Mouse (Mus musculus) midbrain, embryonic 15.5 days (tissue): ENCODE data around the gene Ubash3b. TPM values are rescaled to one million over a fixed set of nuclear protein-coding genes. Genes with fewer than 3 reads are reported as not detected.

Experiments used
- ATAC-seq: fragments of 200-750 bp; cut with Nextera tagmentation; replicated peaks from 2 replicates; pipeline ENCODE4 v1.8.0; 2017; ENCODE audit warnings: moderate TSS enrichment
- H3K27ac ChIP-seq: fragments of 300-500 bp; sonication (generic); 2 replicates; pipeline ENCODE4 v1.5.1; 2015; ENCODE audit warnings: mild to moderate bottlenecking, inconsistent platforms
- H3K27me3 ChIP-seq: fragments of 300-500 bp; sonication (generic); replicated peaks from 2 replicates; pipeline ENCODE4 v1.6.1; 2015; ENCODE audit warnings: inconsistent platforms
- H3K36me3 ChIP-seq: fragments of 300-500 bp; sonication (generic); replicated peaks from 2 replicates; pipeline ENCODE4 v1.6.1; 2015; ENCODE audit warnings: inconsistent platforms
- H3K4me1 ChIP-seq: fragments of 300-500 bp; sonication (generic); 2 replicates; pipeline ENCODE4 v1.6.1; 2015; ENCODE audit warnings: inconsistent platforms
- H3K4me2 ChIP-seq: fragments of 300-500 bp; sonication (generic); 2 replicates; pipeline ENCODE4 v1.6.1; 2015; ENCODE audit warnings: inconsistent platforms, mild to moderate bottlenecking, moderate library complexity
- H3K4me3 ChIP-seq: fragments of 300-500 bp; sonication (generic); 2 replicates; pipeline ENCODE4 v1.5.1; 2015; ENCODE audit warnings: mild to moderate bottlenecking, inconsistent platforms
- H3K9ac ChIP-seq: fragments of 300-500 bp; sonication (generic); 2 replicates; pipeline ENCODE4 v1.6.1; 2015; ENCODE audit warnings: mild to moderate bottlenecking, inconsistent platforms
- H3K9me3 ChIP-seq: fragments of 300-500 bp; sonication (generic); 2 replicates; pipeline ENCODE4 v1.6.1; 2016; ENCODE audit warnings: inconsistent platforms
- WGBS: fragments of 180-500 bp; shearing (Covaris S2); methylation state at CpG from one replicate; pipeline ENCODE4 v1.1.7; 2015; ENCODE audit warnings: mixed read lengths; 5-methylcytosine and 5-hydroxymethylcytosine counted together
- polyA plus RNA-seq: library from polyadenylated mRNA; unstranded; fragments of >200 nt; fragmentation: Nextera tagmentation; extraction: Ambion mirVana; gene quantifications from 2 replicates; pipeline ENCODE4 v1.2.1, GENCODE M21; 2015

Gene Ubash3b
- polyA plus RNA-seq, 1 experiment from 2014 or later: 23.9 TPM

DNA sequence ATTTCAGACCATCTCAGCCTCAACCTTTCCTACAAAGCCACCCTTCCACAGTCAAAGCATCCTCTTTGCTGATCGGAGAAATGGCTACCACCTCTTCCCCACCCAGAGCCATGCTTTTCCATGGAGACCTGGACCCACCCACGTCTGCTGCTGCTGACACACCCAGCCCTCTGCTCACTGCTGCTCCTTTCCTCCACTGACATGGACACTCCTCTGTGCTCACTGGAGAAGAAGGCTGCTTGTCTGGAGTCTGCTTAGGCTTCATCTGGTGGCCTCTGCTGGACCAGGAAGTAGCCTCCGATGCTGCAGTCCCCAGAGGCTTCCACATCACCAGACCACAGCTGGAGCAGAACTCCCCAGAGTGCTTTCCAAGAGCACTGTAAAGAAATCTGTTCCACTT, 34.8 kb downstream of the Ubash3b start:
- no peak overlapping the region for H3K4me2 ChIP-seq
- H3K36me3 ChIP-seq: no peaks in the 10 kb centered on the region
- H3K27me3 ChIP-seq: no peaks in the 10 kb centered on the region
- H3K27ac ChIP-seq: no peak overlapping the region
- H3K4me1 ChIP-seq: 0 out of 2 replicates have a peak, but pooled peaks cover 7% of the 10 kb centered on the region
- no peak for ATAC-seq
- H3K4me3 ChIP-seq: no peak overlapping the region
- H3K9ac ChIP-seq: no peak overlapping the region
- H3K9me3 ChIP-seq: no peaks in the 10 kb centered on the region
- 74% methylated on average over 3 of the region's 3 CpGs for WGBS

DNA sequence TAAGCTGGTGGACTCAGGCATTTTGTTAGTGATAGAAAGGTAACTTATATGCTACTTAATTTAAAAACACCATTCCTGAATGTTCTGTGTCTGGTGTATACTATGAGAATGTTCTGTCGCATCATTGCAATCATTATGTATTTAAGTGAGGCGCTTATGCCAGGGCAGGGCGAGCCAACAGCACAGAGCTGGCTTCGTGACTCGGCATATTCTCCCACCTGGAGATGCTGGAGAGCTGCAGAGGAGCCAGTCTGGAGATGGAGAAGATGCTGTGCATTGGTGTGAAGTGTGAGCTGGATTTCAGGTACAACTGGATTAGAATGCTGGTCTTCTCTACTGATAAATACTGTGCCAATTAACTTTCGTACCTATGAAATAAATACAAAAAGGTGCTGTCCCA, 37.2 kb downstream of the Ubash3b start:
- ATAC-seq: no peak
- H3K4me1 ChIP-seq: 0 out of 2 replicates have a peak, but pooled peaks cover 4% of the 10 kb centered on the region
- H3K4me2 ChIP-seq: no peak overlapping the region
- no peaks in the 10 kb centered on the region for H3K36me3 ChIP-seq
- no peaks in the 10 kb centered on the region for H3K27me3 ChIP-seq
- 95% methylated on average over 6 of the region's 6 CpGs for WGBS
- H3K9me3 ChIP-seq: no peaks in the 10 kb centered on the region
- no peak overlapping the region for H3K27ac ChIP-seq
- no peak overlapping the region for H3K9ac ChIP-seq
- H3K4me3 ChIP-seq: no peak overlapping the region

GRCm38 (mm10) chr9:41122390-41123110, 38.9 kb downstream of the Ubash3b start:
- ATAC-seq: no peak
- no peaks in the 10 kb centered on the region for H3K27me3 ChIP-seq
- H3K9me3 ChIP-seq: no peaks in the 10 kb centered on the region
- 0 out of 2 replicates have a peak, but pooled peaks cover 4% of the 10 kb centered on the region for H3K4me1 ChIP-seq
- 75% methylated on average over 11 of the region's 11 CpGs for WGBS
- H3K4me3 ChIP-seq: no peak overlapping the region
- no peaks in the 10 kb centered on the region for H3K36me3 ChIP-seq
- no peak overlapping the region for H3K9ac ChIP-seq
- no peak overlapping the region for H3K4me2 ChIP-seq
- no peak overlapping the region for H3K27ac ChIP-seq

GRCm38 (mm10) chr9:41121701-41122354, 39.7 kb downstream of the Ubash3b start:
- H3K27me3 ChIP-seq: no peaks in the 10 kb centered on the region
- H3K4me1 ChIP-seq: 0 out of 2 replicates have a peak, but pooled peaks cover 4% of the 10 kb centered on the region
- no peak overlapping the region for H3K4me2 ChIP-seq
- H3K36me3 ChIP-seq: no peaks in the 10 kb centered on the region
- no peak for ATAC-seq
- H3K4me3 ChIP-seq: no peak overlapping the region
- no peaks in the 10 kb centered on the region for H3K9me3 ChIP-seq
- H3K9ac ChIP-seq: no peak overlapping the region
- no peak overlapping the region for H3K27ac ChIP-seq
- WGBS: 74% methylated on average over 6 of the region's 6 CpGs

DNA sequence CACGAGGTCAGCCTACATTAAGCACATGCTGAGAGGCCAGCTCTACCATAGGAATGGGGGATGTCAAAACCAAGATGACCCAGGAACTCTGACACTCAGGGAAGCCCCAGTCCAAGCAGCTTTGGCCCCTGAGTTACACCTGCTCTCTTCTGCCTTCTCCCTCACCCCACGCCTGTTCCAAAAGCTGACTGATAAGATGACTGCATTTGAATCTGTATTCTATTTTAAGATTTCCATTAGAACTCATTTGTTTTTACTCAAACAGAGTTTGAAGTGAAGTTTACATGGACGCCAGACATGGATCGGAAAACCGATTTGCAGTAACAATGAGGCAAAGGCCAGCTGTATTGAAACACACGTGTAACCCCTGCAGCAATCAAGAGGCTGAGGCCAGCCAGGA, 41.5 kb downstream of the Ubash3b start:
- H3K4me1 ChIP-seq: 0 out of 2 replicates have a peak, but pooled peaks cover 4% of the 10 kb centered on the region
- no peaks in the 10 kb centered on the region for H3K36me3 ChIP-seq
- H3K9ac ChIP-seq: no peak overlapping the region
- WGBS: 80% methylated on average over 6 of the region's 6 CpGs
- no peak overlapping the region for H3K4me2 ChIP-seq
- H3K27me3 ChIP-seq: no peaks in the 10 kb centered on the region
- H3K4me3 ChIP-seq: no peak overlapping the region
- H3K9me3 ChIP-seq: no peaks in the 10 kb centered on the region
- no peak overlapping the region for H3K27ac ChIP-seq
- ATAC-seq: no peak

DNA sequence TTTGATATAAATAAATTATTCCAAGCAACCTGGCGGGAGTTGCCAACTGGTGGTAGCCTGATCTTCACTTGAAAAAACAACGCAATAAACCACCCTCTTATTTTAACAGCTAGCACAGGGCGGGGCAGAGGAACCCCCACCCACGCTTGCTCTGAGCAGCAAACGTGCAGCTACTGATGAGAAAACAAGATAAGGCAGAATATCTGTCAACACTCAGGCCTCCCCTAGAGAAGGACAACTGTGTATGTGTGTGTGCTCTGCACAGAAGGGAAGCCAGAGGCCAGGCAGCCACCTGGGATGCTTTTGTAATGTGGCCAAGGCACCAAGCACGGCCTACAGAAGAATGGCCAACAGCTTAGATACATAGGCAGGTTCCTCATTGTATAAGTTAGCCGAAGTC, 43.4 kb downstream of the Ubash3b start:
- H3K4me2 ChIP-seq: no peak overlapping the region
- no peak overlapping the region for H3K4me3 ChIP-seq
- 75% methylated on average over 7 of the region's 7 CpGs for WGBS
- H3K9ac ChIP-seq: no peak overlapping the region
- H3K4me1 ChIP-seq: 0 out of 2 replicates have a peak, but pooled peaks cover 4% of the 10 kb centered on the region
- no peak overlapping the region for H3K27ac ChIP-seq
- no peak for ATAC-seq
- H3K36me3 ChIP-seq: no peaks in the 10 kb centered on the region
- no peaks in the 10 kb centered on the region for H3K9me3 ChIP-seq
- H3K27me3 ChIP-seq: no peaks in the 10 kb centered on the region

GRCm38 (mm10) chr9:41116126-41116525, 45.4 kb downstream of the Ubash3b start:
- no peaks in the 10 kb centered on the region for H3K9me3 ChIP-seq
- no peak for ATAC-seq
- H3K4me2 ChIP-seq: no peak overlapping the region
- H3K4me1 ChIP-seq: no peaks in the 10 kb centered on the region
- no peaks in the 10 kb centered on the region for H3K36me3 ChIP-seq
- WGBS: 85% methylated on average over 12 of the region's 12 CpGs
- no peak overlapping the region for H3K4me3 ChIP-seq
- H3K27me3 ChIP-seq: no peaks in the 10 kb centered on the region
- H3K9ac ChIP-seq: no peak overlapping the region
- H3K27ac ChIP-seq: no peak overlapping the region

DNA sequence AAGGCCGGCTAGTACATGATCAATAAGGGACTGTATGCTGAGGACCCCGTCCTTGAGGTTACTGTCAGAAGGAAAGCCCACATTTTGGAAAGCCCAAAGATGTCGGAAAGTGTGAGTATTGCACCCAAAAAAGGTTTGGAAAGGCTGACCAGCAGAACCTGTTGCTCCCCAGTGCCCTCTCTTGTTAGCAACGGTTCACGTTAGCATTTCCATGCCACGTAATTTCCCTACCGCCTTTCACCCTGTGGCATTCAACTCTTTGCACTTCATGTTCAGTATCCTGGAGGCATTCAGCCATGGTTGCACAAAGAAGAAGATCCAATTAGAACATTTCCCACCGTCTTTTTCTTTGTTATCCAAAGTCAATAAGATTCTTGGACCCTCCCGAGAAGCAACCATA, 47.1 kb downstream of the Ubash3b start:
- WGBS: 80% methylated on average over 9 of the region's 9 CpGs
- no peak overlapping the region for H3K27ac ChIP-seq
- H3K9me3 ChIP-seq: no peaks in the 10 kb centered on the region
- no peaks in the 10 kb centered on the region for H3K4me1 ChIP-seq
- no peaks in the 10 kb centered on the region for H3K27me3 ChIP-seq
- H3K36me3 ChIP-seq: no peaks in the 10 kb centered on the region
- no peak overlapping the region for H3K4me2 ChIP-seq
- no peak for ATAC-seq
- no peak overlapping the region for H3K4me3 ChIP-seq
- H3K9ac ChIP-seq: no peak overlapping the region

GRCm38 (mm10) chr9:41109749-41110148, 51.7 kb downstream of the Ubash3b start:
- Histone ChIP-seq H3K36me3 (no peaks in the 10 kb centered on the region), H3K4me1 (no peaks in the 10 kb centered on the region), H3K9me3 (no peaks in the 10 kb centered on the region), H3K4me3 (no peak overlapping the region), H3K4me2 (no peak overlapping the region), H3K27me3 (no peaks in the 10 kb centered on the region), H3K27ac (no peak overlapping the region), H3K9ac (no peak overlapping the region)
- 86% methylated on average over 7 of the region's 7 CpGs for WGBS
- ATAC-seq: no peak

GRCm38 (mm10) chr9:41108324-41109180, 52.9 kb downstream of the Ubash3b start:
- ATAC-seq: no peak
- 67% methylated on average over 14 of the region's 14 CpGs for WGBS
- Histone ChIP-seq H3K9me3 (no peaks in the 10 kb centered on the region), H3K4me3 (no peak overlapping the region), H3K4me2 (no peak overlapping the region), H3K9ac (no peak overlapping the region), H3K4me1 (no peaks in the 10 kb centered on the region), H3K36me3 (no peaks in the 10 kb centered on the region), H3K27ac (no peak overlapping the region), H3K27me3 (no peaks in the 10 kb centered on the region)

GRCm38 (mm10) chr9:41105201-41105643, 56.3 kb downstream of the Ubash3b start:
- WGBS: 59% methylated on average over 7 of the region's 7 CpGs
- Histone ChIP-seq H3K4me2 (no peak overlapping the region), H3K4me1 (no peaks in the 10 kb centered on the region), H3K9me3 (no peaks in the 10 kb centered on the region), H3K27me3 (no peaks in the 10 kb centered on the region), H3K4me3 (no peak overlapping the region), H3K27ac (no peak overlapping the region), H3K9ac (no peak overlapping the region), H3K36me3 (no peaks in the 10 kb centered on the region)
- no peak for ATAC-seq

DNA sequence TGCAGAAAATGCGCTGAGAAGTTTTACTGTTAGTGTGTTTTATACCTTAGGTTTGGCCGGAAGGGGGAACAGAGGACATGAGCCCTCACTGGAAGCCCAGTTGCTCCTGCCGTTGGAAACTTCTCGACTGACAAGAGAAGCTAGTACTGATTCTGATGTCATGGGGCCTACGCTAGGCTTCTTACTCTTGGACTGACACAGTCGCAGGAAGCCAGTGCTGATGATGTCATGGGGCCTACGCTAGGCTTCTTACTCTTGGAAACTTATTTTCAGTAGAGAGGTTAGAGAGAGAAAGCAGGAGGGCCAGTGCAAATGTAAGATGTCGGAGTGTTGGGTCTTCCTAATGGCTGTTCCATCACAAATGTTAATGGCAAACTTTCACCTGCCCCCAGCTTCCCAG, 57.8 kb downstream of the Ubash3b start:
- no peaks in the 10 kb centered on the region for H3K36me3 ChIP-seq
- no peaks in the 10 kb centered on the region for H3K4me1 ChIP-seq
- no peak overlapping the region for H3K4me2 ChIP-seq
- ATAC-seq: no peak
- H3K27ac ChIP-seq: no peak overlapping the region
- no peaks in the 10 kb centered on the region for H3K27me3 ChIP-seq
- no peaks in the 10 kb centered on the region for H3K9me3 ChIP-seq
- H3K9ac ChIP-seq: no peak overlapping the region
- WGBS: 94% methylated on average over 8 of the region's 8 CpGs
- H3K4me3 ChIP-seq: no peak overlapping the region
